Mouse (Mus musculus) heart, postnatal 0 days (tissue): Measurements from ENCODE around the gene Tbc1d10c.

ENCODE experiments used
- CTCF ChIP-seq: IDR thresholded peaks from 2 replicates; pipeline ENCODE4 v1.5.1; 2016; ENCODE audit warnings: antibody characterized with exemption, control low read depth, low read depth
- EP300 ChIP-seq: IDR thresholded peaks from 2 replicates; pipeline ENCODE4 v1.6.1; 2016; ENCODE audit warnings: antibody characterized with exemption, low read depth

GRCm38 (mm10) chr19:4189051-4189620 is 1.9 kb downstream of the Tbc1d10c start:
- TF ChIP-seq EP300 (no peak), CTCF (no peak)
